Mouse (Mus musculus) C2C12 (cell line): ENCODE measurements around the gene Meiob. TPM values are rescaled to one million over a fixed set of nuclear protein-coding genes. Genes with fewer than 3 reads are reported as not detected.

Experiments used
- H3K27me3 ChIP-seq: one replicate; pipeline ENCODE4 v1.6.1; 2011; ENCODE audit not compliant: control insufficient read depth, insufficient read depth, insufficient read length
- H3K36me3 ChIP-seq: one replicate; pipeline ENCODE4 v1.6.1; 2011; ENCODE audit not compliant: control insufficient read depth, insufficient read depth
- H3K4me3 ChIP-seq: one replicate; pipeline ENCODE4 v1.5.1; 2011; ENCODE audit warnings: mild to moderate bottlenecking, control low read depth; ENCODE audit not compliant: poor library complexity, insufficient read depth, severe bottlenecking
- H3K79me2 ChIP-seq: one replicate; pipeline ENCODE4 v1.6.1; 2011; ENCODE audit not compliant: control insufficient read depth, insufficient read depth
- H3K79me3 ChIP-seq: one replicate; pipeline ENCODE4 v1.6.1; 2011; ENCODE audit warnings: low read depth, control low read depth
- H3ac ChIP-seq: one replicate; pipeline ENCODE3; 2011; ENCODE audit warnings: low read depth; ENCODE audit not compliant: control insufficient read depth, insufficient read length
- CEBPB ChIP-seq: IDR thresholded peaks from one replicate; pipeline ENCODE4 v1.6.1; 2011; ENCODE audit warnings: low read depth, mild to moderate bottlenecking, control low read depth, moderate library complexity
- CTCF ChIP-seq: IDR thresholded peaks from one replicate; pipeline ENCODE4 v1.5.1; 2011; ENCODE audit not compliant: control insufficient read depth, insufficient read depth, insufficient read length
- FOSL1 ChIP-seq: IDR thresholded peaks from one replicate; pipeline ENCODE4 v1.8.0; 2011; ENCODE audit warnings: mild to moderate bottlenecking, low read length; ENCODE audit not compliant: poor library complexity, insufficient read depth, severe bottlenecking
- MAX ChIP-seq: IDR thresholded peaks from one replicate; pipeline ENCODE4 v1.6.1; 2011; ENCODE audit warnings: mild to moderate bottlenecking, control low read depth
- MYOD1 ChIP-seq: IDR thresholded peaks from one replicate; pipeline ENCODE4 v1.6.1; 2011; ENCODE audit warnings: low read depth; ENCODE audit not compliant: control insufficient read depth, insufficient read length
- MYOG ChIP-seq: IDR thresholded peaks from one replicate; pipeline ENCODE4 v1.6.1; 2011; ENCODE audit not compliant: control insufficient read depth, insufficient read length; ENCODE audit errors: extremely low read depth
- USF1 ChIP-seq: IDR thresholded peaks from one replicate; pipeline ENCODE4 v1.6.1; 2011; ENCODE audit warnings: low read depth, mild to moderate bottlenecking, control low read depth, moderate library complexity
- long read RNA-seq, 2 experiments: library from polyadenylated mRNA; unstranded; transcript quantifications; one replicate each; pipeline ENCODE4 v2.0.0; 2019 to 2020
- polyA plus RNA-seq: library from polyadenylated mRNA; unstranded; fragments of >200 nt; fragmentation: generic; extraction: Trizol; gene quantifications from one replicate; pipeline ENCODE4 v1.2.1, GENCODE M21; 2012; ENCODE audit warnings: missing spikeins

Meiob gene
- polyA plus RNA-seq = not detected
- long read RNA-seq, experiment 1 = 0 reads
- long read RNA-seq, experiment 2 = 0 reads

- no peaks in the 10 kb centered on the region for H3K79me2 ChIP-seq
Measured at GRCm38 (mm10) chr17:24803952-24804951, at the start of gene Meiob. Gene Meiob (plus strand): TSS chr17:24804289.

GRCm38 (mm10) chr17:24757394-24757793 is 46.7 kb upstream of the Meiob start:
- Histone ChIP-seq H3K36me3 (no peaks in the 10 kb centered on the region), H3K79me2 (no peaks in the 10 kb centered on the region), H3K4me3 (no peak overlapping the region), H3K27me3 (peaks cover 76% of the 10 kb centered on the region), H3K79me3 (no peaks in the 10 kb centered on the region), H3ac (no peak overlapping the region)
- TF ChIP-seq CTCF (no peak), MAX (no peak), MYOG (no peak), USF1 (no peak), FOSL1 (no peak), CEBPB (no peak), MYOD1 (no peak)

More at GRCm38 (mm10) chr17:24803952-24804951, at the start of gene Meiob:
- H3ac ChIP-seq = no peak within 1 kb of the TSS
- no peaks in the 10 kb centered on the region for H3K36me3 ChIP-seq
- TF ChIP-seq CTCF (no peak), MYOD1 (no peak), USF1 (no peak), MYOG (no peak), CEBPB (no peak), MAX (no peak), FOSL1 (no peak)
- peaks cover 22% of the 10 kb centered on the region for H3K27me3 ChIP-seq
- H3K79me3 ChIP-seq = no peaks in the 10 kb centered on the region
- no peak within 1 kb of the TSS for H3K4me3 ChIP-seq

GRCm38 (mm10) chr17:24761121-24761520 is 43.0 kb upstream of the Meiob start:
- no peak for TF ChIP-seq MYOD1
- TF ChIP-seq CTCF = no peak
- no peak for TF ChIP-seq USF1
- no peak for TF ChIP-seq FOSL1
- no peak for TF ChIP-seq MAX
- no peak for TF ChIP-seq CEBPB
- TF ChIP-seq MYOG = no peak
- no peaks in the 10 kb centered on the region for H3K79me2 ChIP-seq
- H3K36me3 ChIP-seq = no peaks in the 10 kb centered on the region
- peaks cover 64% of the 10 kb centered on the region for H3K27me3 ChIP-seq
- H3K4me3 ChIP-seq = no peak overlapping the region
- no peaks in the 10 kb centered on the region for H3K79me3 ChIP-seq
- H3ac ChIP-seq = no peak overlapping the region

- peaks cover 61% of the 10 kb centered on the region for H3K27me3 ChIP-seq
Measured at GRCm38 (mm10) chr17:24765016-24765905, 38.8 kb upstream of the Meiob start.

More at GRCm38 (mm10) chr17:24765016-24765905, 38.8 kb upstream of the Meiob start:
- Histone ChIP-seq H3K79me3 (no peaks in the 10 kb centered on the region), H3ac (no peak overlapping the region), H3K4me3 (no peak overlapping the region), H3K36me3 (no peaks in the 10 kb centered on the region), H3K79me2 (no peaks in the 10 kb centered on the region)
- TF ChIP-seq CTCF (no peak), MAX (no peak), FOSL1 (no peak), USF1 (no peak), MYOD1 (no peak), MYOG (no peak), CEBPB (no peak)
